Mouse (Mus musculus): ENCODE data around the gene Vmn2r71. TPM values are rescaled to one million over a fixed set of nuclear protein-coding genes. Genes with fewer than 3 reads are reported as not detected.

Gene Vmn2r71
- not detected for total RNA-seq (2021)
- long read RNA-seq, experiment 1 = 0 reads
- long read RNA-seq, experiment 2 = 0 reads

DNA sequence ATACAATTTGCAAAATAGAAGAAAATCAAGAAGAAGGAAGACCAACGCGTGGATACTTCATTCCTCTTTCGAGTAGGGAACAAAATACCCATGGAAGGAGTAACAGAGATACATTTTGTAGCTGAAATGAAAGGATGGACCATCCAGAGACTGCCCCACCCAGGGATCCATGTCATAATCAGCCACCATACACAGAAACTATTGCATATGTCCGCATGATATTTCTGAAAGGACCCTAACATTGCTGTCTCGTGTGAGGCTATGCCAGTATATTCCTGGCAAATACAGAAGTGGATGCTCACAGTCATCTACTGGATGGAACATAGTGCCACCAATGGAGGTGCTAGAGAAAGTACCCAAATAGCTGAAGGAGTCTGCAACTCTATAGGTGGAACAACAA is at the start of gene Vmn2r71:
Gene Vmn2r71, plus strand, starts transcription at position 301 of the 400 bp plus-strand sequence.
- no peak for DNase-seq

DNA sequence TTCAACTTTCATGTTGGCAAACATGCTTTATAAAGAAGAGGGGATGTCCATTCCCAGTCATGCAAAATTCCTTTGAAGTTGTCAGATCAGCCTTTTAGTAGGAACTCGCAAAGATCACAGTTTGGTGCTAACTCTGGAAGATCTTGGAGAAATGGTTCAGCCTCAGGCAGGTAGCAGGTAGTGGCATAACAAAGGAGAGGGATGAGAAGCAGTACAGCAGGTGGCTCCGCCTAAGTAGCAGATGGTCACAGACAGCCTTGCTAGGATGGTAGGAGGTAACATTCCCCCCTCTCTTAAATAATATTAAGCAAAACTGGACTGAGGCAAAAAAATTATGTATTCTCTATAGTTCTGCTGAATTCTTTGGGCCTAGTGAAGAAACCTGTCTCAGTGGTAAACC is 20.8 kb upstream of the Vmn2r71 start:
- no peak for DNase-seq

DNA sequence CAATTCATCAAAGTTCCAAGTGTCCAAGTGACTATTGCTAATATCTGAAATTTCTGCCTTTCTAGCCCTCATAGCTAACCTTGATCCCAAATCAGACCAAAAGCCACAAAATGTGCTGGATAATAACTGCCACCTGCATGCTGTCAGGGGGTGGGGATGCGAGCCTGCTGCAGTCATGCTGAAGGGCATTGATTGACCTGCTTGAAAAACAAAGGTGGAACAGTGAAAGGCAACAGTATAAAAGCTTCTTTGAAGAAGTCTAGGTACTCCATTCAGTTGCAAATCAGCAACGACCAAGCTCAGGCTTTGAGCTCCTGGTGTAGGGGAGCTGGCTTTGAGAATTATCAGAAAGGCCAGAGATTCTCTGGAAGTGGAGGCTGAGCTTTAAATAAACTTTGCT is 19.8 kb upstream of the Vmn2r71 start:
- DNase-seq = no peak

DNA sequence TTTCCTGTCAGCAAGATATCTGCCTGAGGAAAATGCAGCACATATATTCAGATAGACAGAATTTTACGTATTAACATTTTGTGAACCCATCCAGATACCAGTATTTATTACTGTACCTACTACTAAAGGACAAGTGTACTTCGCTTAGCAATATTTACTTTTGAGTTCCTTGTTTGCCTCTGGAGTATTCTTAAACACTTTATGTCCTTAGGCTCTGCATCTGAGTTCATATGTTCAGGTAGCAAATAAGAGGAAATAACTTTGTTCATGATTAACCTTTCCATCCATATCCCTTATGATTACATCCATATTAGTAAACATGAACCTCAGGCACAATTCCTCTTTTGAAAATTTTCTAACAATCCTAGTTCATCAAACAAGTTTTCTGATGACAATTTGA is 6.2 kb downstream of the Vmn2r71 start, which contains the start of gene Vmn2r70:
Gene Vmn2r70, minus strand, starts transcription at position 101 of the 400 bp plus-strand sequence.
- no peak for DNase-seq

Other genes starting within 250 kb of the Vmn2r71 start
- not detected for gene Vmn2r69, start 147.2 kb upstream of the Vmn2r71 start, total RNA-seq (2021)
- gene Vmn2r70, start 6.1 kb downstream of the Vmn2r71 start, total RNA-seq (2021) = not detected
- not detected for gene Vmn2r72, start 192.0 kb downstream of the Vmn2r71 start, total RNA-seq (2021)

Data from heart, adult 18-20 months (tissue).